Mouse (Mus musculus) spleen, postnatal 0 days (tissue): ENCODE results near the gene Il2ra. TPM values are rescaled to one million over a fixed set of nuclear protein-coding genes. Genes with fewer than 3 reads are reported as not detected.

ENCODE experiments used
- polyA plus RNA-seq: library from polyadenylated mRNA; unstranded; fragments of >200 nt; fragmentation: Nextera tagmentation; extraction: Ambion mirVana; gene quantifications from 2 replicates; pipeline ENCODE4 v1.2.1, GENCODE M21; 2015

The Il2ra gene
- 0.07 TPM in 2 replicates for polyA plus RNA-seq

GRCm38 (mm10) chr2:11642451-11642941 lies at the start of gene Il2ra:
Gene Il2ra (plus strand): TSS chr2:11642807.

GRCm38 (mm10) chr2:11604053-11604452 lies 38.6 kb upstream of the Il2ra start, which contains the start of gene Rbm17:
Gene Rbm17 (minus strand): TSS chr2:11604153.

GRCm38 (mm10) chr2:11625890-11626289 lies 16.7 kb upstream of the Il2ra start, which contains the start of gene Gm17490:
Gene Gm17490 (minus strand): TSS chr2:11626264.

GRCm38 (mm10) chr2:11705201-11706025 lies 62.8 kb downstream of the Il2ra start, which contains the start of gene Il15ra:
Gene Il15ra (plus strand): TSS chr2:11705290.

Other genes starting within 250 kb of the Il2ra start
- gene Pfkfb3, start 88.7 kb upstream of the Il2ra start, polyA plus RNA-seq: 4.5 and 4.9 TPM in 2 replicates
- 86.4 and 94.8 TPM in 2 replicates for gene Rbm17, start 38.7 kb upstream of the Il2ra start, polyA plus RNA-seq
- not detected in 2 replicates for gene Gm17490, start 16.5 kb upstream of the Il2ra start, polyA plus RNA-seq
- gene Il15ra, start 62.5 kb downstream of the Il2ra start, polyA plus RNA-seq: 4.5 TPM in 2 replicates
- gene Fbh1, start 134.8 kb downstream of the Il2ra start, polyA plus RNA-seq: 35.5 and 39.6 TPM in 2 replicates
- 22.8 and 27.7 TPM in 2 replicates for gene Ankrd16, start 135.1 kb downstream of the Il2ra start, polyA plus RNA-seq